Mouse (Mus musculus) heart, postnatal 0 days (tissue): ENCODE measurements around the gene Nipa1.

Source experiments
- CTCF ChIP-seq: IDR thresholded peaks from 2 replicates; pipeline ENCODE4 v1.5.1; 2016; ENCODE audit warnings: antibody characterized with exemption, control low read depth, low read depth
- EP300 ChIP-seq: IDR thresholded peaks from 2 replicates; pipeline ENCODE4 v1.6.1; 2016; ENCODE audit warnings: antibody characterized with exemption, low read depth

DNA sequence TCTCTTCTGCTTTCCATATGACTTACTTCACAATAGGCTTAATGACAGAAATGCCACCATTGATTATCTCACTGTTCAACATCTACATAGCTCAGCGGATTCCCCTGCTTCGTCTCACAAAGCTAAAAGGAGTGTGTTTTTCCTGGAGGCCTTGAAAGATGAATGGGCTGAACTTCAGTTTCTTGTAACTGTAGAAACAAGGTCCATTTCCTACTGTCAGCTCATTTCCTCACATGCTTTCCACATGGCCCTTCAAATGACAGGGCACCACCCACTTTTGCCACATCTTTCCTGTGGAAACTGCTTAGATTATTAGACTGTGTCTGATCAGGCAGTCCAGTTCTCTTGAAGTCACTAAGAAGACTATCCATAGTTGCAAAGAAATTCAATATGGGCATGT, 91.1 kb downstream of the Nipa1 start:
- TF ChIP-seq CTCF (no peak), EP300 (no peak)
